Mouse (Mus musculus) cerebellum, adult (tissue): ENCODE measurements around the gene Mfn2.
"Not testable (repeated sequence)": the region's sequence is repeated elsewhere in the genome, so short reads cannot be mapped to it uniquely, and the experiment has no call there.

ENCODE experiments used
- ATAC-seq: cut with Nextera tagmentation; 2 replicates; pipeline ENCODE4 v1.9.2; 2017; ENCODE audit warnings: mild to moderate bottlenecking, moderate library complexity, mixed read lengths; ENCODE audit not compliant: insufficient number of reproducible peaks, low FRiP score, low TSS enrichment

Gene Mfn2

GRCm38 (mm10) chr4:147875852-147876575 is 28.5 kb downstream of the Mfn2 start:
- no peak for ATAC-seq

- no peak for ATAC-seq
Measured at GRCm38 (mm10) chr4:147869238-147869637, 35.3 kb downstream of the Mfn2 start.

- peak; percentile 97 for ATAC-seq
Measured at GRCm38 (mm10) chr4:147868450-147869031, 36.0 kb downstream of the Mfn2 start, which contains the start of the genes Miip and Fv1. TSS of gene Miip (minus strand) at chr4:147868816. TSS of gene Fv1 (plus strand) at chr4:147868979.

GRCm38 (mm10) chr4:147867563-147868449 is 36.7 kb downstream of the Mfn2 start:
- no peak for ATAC-seq

- ATAC-seq = not testable (repeated sequence)
Measured at GRCm38 (mm10) chr4:147866793-147867192, 37.7 kb downstream of the Mfn2 start.

- no peak for ATAC-seq
Measured at GRCm38 (mm10) chr4:147866056-147866455, 38.4 kb downstream of the Mfn2 start.

- no peak for ATAC-seq
Measured at GRCm38 (mm10) chr4:147865651-147866050, 38.9 kb downstream of the Mfn2 start.

GRCm38 (mm10) chr4:147862051-147862450 is 42.5 kb downstream of the Mfn2 start:
- ATAC-seq = no peak

GRCm38 (mm10) chr4:147850776-147851175 is 53.7 kb downstream of the Mfn2 start:
- ATAC-seq = no peak

GRCm38 (mm10) chr4:147848584-147848991 is 55.9 kb downstream of the Mfn2 start:
- no peak for ATAC-seq

GRCm38 (mm10) chr4:147847614-147848583 is 56.6 kb downstream of the Mfn2 start, which contains the start of gene Zfp933:
TSS of gene Zfp933 (minus strand) at chr4:147848366.
- ATAC-seq = peak; percentile 83

GRCm38 (mm10) chr4:147842871-147843270 is 61.6 kb downstream of the Mfn2 start:
- no peak for ATAC-seq

- ATAC-seq = not testable (repeated sequence)
Measured at GRCm38 (mm10) chr4:147839282-147839681, 65.2 kb downstream of the Mfn2 start.

- ATAC-seq = no peak
Measured at GRCm38 (mm10) chr4:147824389-147824788, 80.1 kb downstream of the Mfn2 start.
